Mouse (Mus musculus) thymus, adult 2 months (tissue): ENCODE data around the gene Slc25a13. TPM values are rescaled to one million over a fixed set of nuclear protein-coding genes. Genes with fewer than 3 reads are reported as not detected.

Experiments
- DNase-seq: peaks from one replicate; pipeline ENCODE4 v3.0.0; 2021
- H3K27ac ChIP-seq: fragments of 200-500 bp; 2 replicates; pipeline ENCODE4 v1.5.1; 2012; ENCODE audit warnings: low read length, control low read depth; ENCODE audit not compliant: control insufficient read depth, insufficient read depth
- H3K27me3 ChIP-seq: fragments of 200-500 bp; 2 replicates; pipeline ENCODE4 v1.6.1; 2012; ENCODE audit warnings: mild to moderate bottlenecking, low read length, moderate library complexity, mixed read lengths; ENCODE audit not compliant: control insufficient read depth, insufficient read depth
- H3K36me3 ChIP-seq: fragments of 200-500 bp; 2 replicates; pipeline ENCODE4 v1.6.1; 2012; ENCODE audit warnings: mild to moderate bottlenecking, low read length, moderate library complexity; ENCODE audit not compliant: control insufficient read depth, insufficient read depth
- H3K4me1 ChIP-seq: fragments of 200-500 bp; replicated peaks from 2 replicates; pipeline ENCODE4 v1.6.1; 2012; ENCODE audit warnings: low read length; ENCODE audit not compliant: control insufficient read depth, insufficient read depth
- H3K4me3 ChIP-seq: fragments of 200-500 bp; 2 replicates; pipeline ENCODE4 v1.5.1; 2012; ENCODE audit warnings: mild to moderate bottlenecking, low read length, control low read depth, moderate library complexity; ENCODE audit not compliant: control insufficient read depth, insufficient read depth
- CTCF ChIP-seq: fragments of 200-500 bp; IDR thresholded peaks from 2 replicates; pipeline ENCODE4 v1.5.1; 2012; ENCODE audit warnings: mild to moderate bottlenecking, control low read depth, low read length, moderate library complexity, borderline replicate concordance; ENCODE audit not compliant: control insufficient read depth, poor library complexity, insufficient read depth; ENCODE audit errors: extremely low read depth
- POLR2A ChIP-seq: fragments of 200-500 bp; IDR thresholded peaks from 2 replicates; pipeline ENCODE4 v1.6.1; 2012; ENCODE audit warnings: mild to moderate bottlenecking, low read length, control low read depth, moderate library complexity; ENCODE audit not compliant: control insufficient read depth, poor library complexity, insufficient read depth; ENCODE audit errors: extremely low read depth
- WGBS: fragments of 180-500 bp; shearing (Covaris S2); methylation state at CpG from one replicate; pipeline ENCODE4 v1.1.7; 2018; 5-methylcytosine and 5-hydroxymethylcytosine counted together
- polyA plus RNA-seq: library from polyadenylated mRNA; depleted of rRNA; stranded (reverse); fragments of >200 nt; gene quantifications from 2 replicates; pipeline ENCODE4 v1.2.3, GENCODE M21; 2012

Gene Slc25a13
- polyA plus RNA-seq, 1 experiment: 9.2 TPM

GRCm38 (mm10) chr6:6121904-6122303 lies 95.1 kb downstream of the Slc25a13 start:
- no peak for TF ChIP-seq CTCF
- no peak for TF ChIP-seq POLR2A
- H3K4me3 ChIP-seq: no peak overlapping the region
- no peaks in the 10 kb centered on the region for H3K36me3 ChIP-seq
- 94% methylated on average over 5 of the region's 5 CpGs for WGBS
- no peak overlapping the region for H3K27ac ChIP-seq
- no peak for DNase-seq
- H3K27me3 ChIP-seq: no peaks in the 10 kb centered on the region
- no peaks in the 10 kb centered on the region for H3K4me1 ChIP-seq

DNA sequence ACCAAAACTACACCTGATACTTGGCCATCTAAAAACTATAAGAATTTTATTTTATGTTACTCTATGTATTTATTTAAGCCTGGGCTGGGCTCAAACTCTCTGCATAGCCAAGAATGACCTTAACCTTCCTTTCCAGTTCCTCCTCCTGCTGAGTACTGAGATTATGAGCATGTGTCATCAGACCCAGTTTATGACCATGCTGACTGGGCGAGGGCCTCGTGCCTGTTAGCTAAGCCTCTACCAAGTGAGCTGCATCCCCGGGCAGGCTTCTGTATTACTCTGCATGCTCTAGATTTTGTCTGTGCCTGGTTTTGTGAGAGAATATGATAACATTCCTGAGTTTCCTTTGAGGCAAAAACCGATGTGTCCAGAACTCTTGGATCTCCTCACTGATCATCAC lies 96.1 kb downstream of the Slc25a13 start:
- WGBS: 94% methylated on average over 4 of the region's 4 CpGs
- H3K36me3 ChIP-seq: no peaks in the 10 kb centered on the region
- TF ChIP-seq POLR2A (no peak), CTCF (no peak)
- no peaks in the 10 kb centered on the region for H3K27me3 ChIP-seq
- no peak for DNase-seq
- H3K27ac ChIP-seq: no peak overlapping the region
- no peak overlapping the region for H3K4me3 ChIP-seq
- H3K4me1 ChIP-seq: no peaks in the 10 kb centered on the region

GRCm38 (mm10) chr6:6115771-6116170 lies 101.2 kb downstream of the Slc25a13 start:
- 98% methylated on average over 8 of the region's 8 CpGs for WGBS
- no peak for DNase-seq
- Histone ChIP-seq H3K4me3 (no peak overlapping the region), H3K36me3 (no peaks in the 10 kb centered on the region), H3K27ac (no peak overlapping the region), H3K4me1 (no peaks in the 10 kb centered on the region), H3K27me3 (no peaks in the 10 kb centered on the region)
- TF ChIP-seq POLR2A: no peak
- no peak for TF ChIP-seq CTCF

DNA sequence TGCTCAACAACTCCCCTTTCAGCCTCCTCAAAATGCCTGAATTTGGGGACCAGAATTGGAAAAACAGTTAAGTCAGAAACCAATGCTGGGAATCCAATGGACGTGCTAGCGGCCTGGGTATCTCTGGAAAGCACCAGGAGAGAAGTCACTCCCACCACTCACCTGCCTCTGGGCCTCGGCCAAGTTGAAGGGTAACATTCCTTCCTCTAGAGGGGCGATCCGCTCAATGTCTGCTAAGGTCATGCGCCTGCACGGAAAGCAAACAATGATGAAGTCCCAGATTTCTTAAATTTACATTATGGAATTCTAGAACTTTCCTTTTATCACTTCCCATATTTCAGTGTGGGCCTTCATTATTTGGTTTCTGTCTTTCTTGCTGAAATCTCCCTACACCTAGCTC lies 103.2 kb downstream of the Slc25a13 start:
- 93% methylated on average over 7 of the region's 7 CpGs for WGBS
- Histone ChIP-seq H3K27ac (no peak overlapping the region), H3K27me3 (no peaks in the 10 kb centered on the region), H3K4me3 (no peak overlapping the region), H3K36me3 (no peaks in the 10 kb centered on the region), H3K4me1 (no peaks in the 10 kb centered on the region)
- TF ChIP-seq CTCF (no peak), POLR2A (no peak)
- no peak for DNase-seq

DNA sequence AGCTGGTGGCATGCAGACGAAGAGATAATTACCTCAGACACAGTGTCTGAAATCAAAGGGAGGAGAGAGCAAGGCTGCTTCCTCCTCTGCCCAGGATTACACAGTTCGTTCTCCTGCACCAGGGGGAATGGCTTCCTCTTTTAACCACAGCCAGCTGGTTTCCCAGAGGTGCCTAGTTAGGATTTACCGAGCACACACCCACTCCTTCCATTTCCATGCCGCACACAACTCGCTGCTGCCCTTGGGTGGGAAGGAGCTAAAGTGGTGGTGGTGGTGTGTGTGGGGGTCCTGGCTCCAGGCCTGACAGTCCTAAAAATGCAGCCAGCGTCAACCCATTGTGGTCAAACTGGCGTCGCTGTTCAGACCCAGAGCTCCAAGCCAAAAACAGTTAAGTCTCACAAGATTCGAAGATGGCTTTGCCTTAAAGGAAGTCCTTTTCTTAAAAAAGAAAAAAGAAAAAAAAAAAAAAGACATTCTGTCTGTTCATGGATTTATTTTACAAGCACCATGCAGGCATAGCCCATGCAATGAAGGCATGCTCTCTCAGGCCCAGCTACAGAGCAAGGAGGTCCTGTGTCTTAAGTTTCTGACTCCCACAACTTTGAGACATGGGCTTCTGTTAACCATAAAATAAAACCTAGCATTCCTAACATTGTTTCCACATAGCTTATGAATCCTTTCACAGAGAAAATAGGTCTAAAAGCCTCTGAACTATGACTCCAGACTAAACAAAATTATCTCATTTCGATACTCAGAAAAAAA lies 104.0 kb downstream of the Slc25a13 start:
- WGBS: 76% methylated on average over 10 of the region's 10 CpGs
- H3K36me3 ChIP-seq: no peaks in the 10 kb centered on the region

DNA sequence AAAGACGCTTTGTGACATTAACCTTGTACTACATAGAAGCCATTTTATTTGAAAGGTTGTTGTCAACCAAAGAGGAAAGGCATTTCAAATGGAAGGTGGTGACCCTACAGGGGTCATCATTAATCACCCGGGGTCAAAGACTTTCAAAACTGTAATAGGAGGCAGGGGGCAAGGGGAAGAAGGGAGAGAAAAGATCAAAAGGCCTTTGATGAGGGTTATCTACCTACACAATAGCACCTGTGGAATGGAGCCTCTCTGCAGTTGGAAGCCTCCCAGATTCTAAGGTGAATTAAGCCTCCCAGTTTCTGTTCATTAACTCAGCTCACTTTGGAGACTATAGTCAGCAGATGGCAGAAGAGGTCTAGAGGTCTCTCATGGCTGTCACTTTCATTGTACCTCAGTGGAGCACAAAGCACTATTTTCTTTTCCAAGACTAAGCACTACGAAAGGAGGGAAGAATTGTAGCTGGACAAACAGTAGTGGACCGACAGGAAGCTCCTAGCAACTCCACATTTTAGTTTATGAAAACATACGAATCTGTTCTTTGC lies 109.5 kb downstream of the Slc25a13 start:
- no peak overlapping the region for H3K4me3 ChIP-seq
- no peak for DNase-seq
- H3K4me1 ChIP-seq: no peaks in the 10 kb centered on the region
- no peak overlapping the region for H3K27ac ChIP-seq
- no peaks in the 10 kb centered on the region for H3K36me3 ChIP-seq
- no peaks in the 10 kb centered on the region for H3K27me3 ChIP-seq
- TF ChIP-seq POLR2A (no peak), CTCF (no peak)
- WGBS: 87% methylated on average over 5 of the region's 5 CpGs

More for the DNA sequence above, 104.0 kb downstream of the Slc25a13 start:
- no peak overlapping the region for H3K27ac ChIP-seq
- TF ChIP-seq CTCF: no peak
- H3K4me1 ChIP-seq: no peaks in the 10 kb centered on the region
- DNase-seq: no peak
- no peak overlapping the region for H3K4me3 ChIP-seq
- H3K27me3 ChIP-seq: no peaks in the 10 kb centered on the region
